Mouse (Mus musculus): ENCODE results near the gene Gulp1. TPM values are rescaled to one million over a fixed set of nuclear protein-coding genes. Genes with fewer than 3 reads are reported as not detected.

The Gulp1 gene
- total and polyA plus RNA-seq, 2 experiments = 0.42 to 0.46 TPM

DNA sequence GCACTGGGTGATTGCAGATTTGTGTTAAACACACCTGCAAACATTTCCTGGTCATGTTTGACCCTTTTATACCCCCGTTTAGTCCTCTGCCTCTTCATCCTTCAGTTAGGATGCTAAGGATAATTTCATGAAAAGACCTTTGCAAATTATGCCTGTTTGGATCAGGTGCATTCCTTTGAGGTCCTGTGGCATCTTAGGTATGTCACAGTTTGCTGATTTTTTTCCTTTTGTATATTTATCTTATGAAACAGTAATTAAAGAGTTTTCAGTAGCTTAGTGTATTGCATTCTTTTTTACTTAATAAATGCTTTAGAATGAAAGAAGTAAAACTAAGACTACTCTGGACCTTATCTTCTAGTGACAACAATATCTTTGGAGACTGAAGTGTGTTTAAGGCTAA is 41.8 kb downstream of the Gulp1 start:
- Histone ChIP-seq H3K27me3 (ENCODE audit: control insufficient read depth, insufficient read depth, low read length) (no peaks in the 10 kb centered on the region), H3K9ac (ENCODE audit: low read depth, low read length) (no peak overlapping the region), H3K27ac (replicated peaks; ENCODE audit: insufficient read depth, low read depth, low read length) (no peak overlapping the region), H3K79me2 (ENCODE audit: control insufficient read depth, insufficient read depth, low read length) (no peaks in the 10 kb centered on the region), H3K4me1 (ENCODE audit: control insufficient read depth, insufficient read depth, low read length) (no peaks in the 10 kb centered on the region), H3K36me3 (ENCODE audit: control insufficient read depth, insufficient read depth, low read length) (no peaks in the 10 kb centered on the region), H3K4me3 (ENCODE audit: insufficient read depth, low read depth, low read length) (no peak overlapping the region)
- no peak for DNase-seq (ENCODE audit: extremely low read depth, low read depth, low spot score)
- WGBS = 70% methylated on average over 1 of the region's 1 CpGs
- TF ChIP-seq POLR2A (IDR thresholded peaks at IDR 0.05; ENCODE audit: extremely low read depth, insufficient read depth, low read length) = no peak
- no peak for TF ChIP-seq CTCF (IDR thresholded peaks at IDR 0.05; ENCODE audit: low read depth, low read length)

DNA sequence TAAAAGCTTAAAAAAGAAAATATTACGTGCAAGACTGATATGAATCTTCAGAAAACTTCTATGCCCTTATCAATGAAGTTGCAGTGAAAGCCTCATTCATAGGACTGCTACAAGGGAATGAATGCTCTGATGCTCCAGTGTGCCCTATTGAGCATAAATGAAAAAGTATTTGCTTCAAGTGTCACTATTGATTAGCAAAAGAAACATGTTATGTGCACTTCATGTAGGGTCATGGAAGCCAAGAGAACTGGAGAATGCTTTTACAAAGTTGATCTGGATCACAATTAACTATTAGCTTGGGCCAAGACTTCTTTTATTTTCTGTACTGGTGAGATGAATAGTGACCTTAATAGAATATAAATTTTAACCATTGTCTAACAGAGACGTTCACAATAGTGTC is 47.0 kb downstream of the Gulp1 start:
- Histone ChIP-seq H3K9ac (ENCODE audit: low read depth, low read length) (no peak overlapping the region), H3K27me3 (ENCODE audit: control insufficient read depth, insufficient read depth, low read length) (no peaks in the 10 kb centered on the region), H3K4me3 (ENCODE audit: insufficient read depth, low read depth, low read length) (no peak overlapping the region), H3K4me1 (ENCODE audit: control insufficient read depth, insufficient read depth, low read length) (no peaks in the 10 kb centered on the region), H3K79me2 (ENCODE audit: control insufficient read depth, insufficient read depth, low read length) (no peaks in the 10 kb centered on the region), H3K36me3 (ENCODE audit: control insufficient read depth, insufficient read depth, low read length) (no peaks in the 10 kb centered on the region), H3K27ac (replicated peaks; ENCODE audit: insufficient read depth, low read depth, low read length) (no peak overlapping the region)
- TF ChIP-seq CTCF (IDR thresholded peaks at IDR 0.05; ENCODE audit: low read depth, low read length) = no peak
- no peak for TF ChIP-seq POLR2A (IDR thresholded peaks at IDR 0.05; ENCODE audit: extremely low read depth, insufficient read depth, low read length)
- DNase-seq (ENCODE audit: extremely low read depth, low read depth, low spot score) = no peak
- WGBS = 82% methylated on average over 2 of the region's 2 CpGs

DNA sequence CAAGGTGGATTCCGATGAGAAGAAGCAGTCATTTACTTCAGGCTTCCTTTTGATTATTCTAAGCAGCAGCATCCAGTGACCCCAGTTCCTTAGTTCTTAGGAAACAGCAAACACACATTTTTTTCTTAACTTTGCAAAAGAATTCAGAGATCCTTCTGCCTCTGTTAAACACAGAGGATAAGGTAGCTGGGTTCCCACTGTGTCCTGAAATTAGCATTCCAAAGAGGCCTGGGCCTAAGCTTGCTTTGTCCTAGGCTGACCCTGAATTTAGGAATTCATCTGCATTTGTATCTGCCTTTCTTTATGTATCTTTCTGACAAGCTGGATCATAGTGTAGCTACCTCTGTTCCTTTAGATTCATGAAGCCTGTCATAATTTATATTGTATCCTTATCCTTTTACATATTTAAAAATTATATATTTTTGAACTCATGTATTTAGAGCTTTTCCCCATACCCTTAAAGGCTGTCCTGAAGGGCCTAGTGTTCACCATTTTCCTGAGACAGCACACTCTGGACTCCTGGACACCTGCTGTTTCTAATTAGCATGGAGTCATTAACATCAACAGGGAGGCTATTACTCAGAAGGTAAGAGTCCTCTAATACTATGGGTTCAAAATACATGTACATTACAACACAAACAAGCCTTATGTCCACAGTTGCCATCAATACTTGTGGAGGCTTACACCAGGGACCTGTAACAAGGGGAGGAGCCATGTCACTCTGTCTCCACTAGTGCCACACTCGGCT is 62.2 kb downstream of the Gulp1 start:
- 63% methylated on average over 2 of the region's 2 CpGs for WGBS
- H3K79me2 ChIP-seq (ENCODE audit: control insufficient read depth, insufficient read depth, low read length) = no peaks in the 10 kb centered on the region
- no peaks in the 10 kb centered on the region for H3K27me3 ChIP-seq (ENCODE audit: control insufficient read depth, insufficient read depth, low read length)
- H3K27ac ChIP-seq (replicated peaks; ENCODE audit: insufficient read depth, low read depth, low read length) = no peak overlapping the region
- H3K36me3 ChIP-seq (ENCODE audit: control insufficient read depth, insufficient read depth, low read length) = no peaks in the 10 kb centered on the region
- no peak overlapping the region for H3K9ac ChIP-seq (ENCODE audit: low read depth, low read length)
- TF ChIP-seq CTCF (IDR thresholded peaks at IDR 0.05; ENCODE audit: low read depth, low read length) = no peak
- no peak for TF ChIP-seq POLR2A (IDR thresholded peaks at IDR 0.05; ENCODE audit: extremely low read depth, insufficient read depth, low read length)
- DNase-seq (ENCODE audit: extremely low read depth, low read depth, low spot score) = no peak
- H3K4me3 ChIP-seq (ENCODE audit: insufficient read depth, low read depth, low read length) = no peak overlapping the region
- H3K4me1 ChIP-seq (ENCODE audit: control insufficient read depth, insufficient read depth, low read length) = no peaks in the 10 kb centered on the region

DNA sequence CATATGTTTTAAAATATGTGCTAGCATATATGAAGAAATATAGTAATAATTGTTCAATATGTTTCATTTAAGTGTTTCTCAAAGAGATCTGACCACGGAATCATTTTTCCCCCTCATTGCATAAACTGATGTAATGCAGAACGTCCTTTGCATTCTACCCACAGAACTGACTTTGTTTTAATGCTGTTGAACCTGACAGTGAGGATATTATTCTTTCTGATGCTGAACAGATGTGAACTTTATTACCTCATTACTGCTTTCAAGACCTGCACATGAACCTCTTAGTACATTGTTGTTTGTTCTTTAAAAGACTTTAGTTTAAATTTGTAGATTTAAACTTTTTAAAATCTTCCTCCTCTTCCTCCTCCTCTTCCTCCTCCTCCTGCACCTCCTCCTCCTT is 67.4 kb downstream of the Gulp1 start:
- Histone ChIP-seq H3K4me1 (ENCODE audit: control insufficient read depth, insufficient read depth, low read length) (no peaks in the 10 kb centered on the region), H3K79me2 (ENCODE audit: control insufficient read depth, insufficient read depth, low read length) (no peaks in the 10 kb centered on the region), H3K4me3 (ENCODE audit: insufficient read depth, low read depth, low read length) (no peak overlapping the region), H3K9ac (ENCODE audit: low read depth, low read length) (no peak overlapping the region), H3K36me3 (ENCODE audit: control insufficient read depth, insufficient read depth, low read length) (no peaks in the 10 kb centered on the region), H3K27me3 (ENCODE audit: control insufficient read depth, insufficient read depth, low read length) (no peaks in the 10 kb centered on the region), H3K27ac (replicated peaks; ENCODE audit: insufficient read depth, low read depth, low read length) (no peak overlapping the region)
- DNase-seq (ENCODE audit: extremely low read depth, low read depth, low spot score) = no peak
- TF ChIP-seq CTCF (IDR thresholded peaks at IDR 0.05; ENCODE audit: low read depth, low read length) (no peak), POLR2A (IDR thresholded peaks at IDR 0.05; ENCODE audit: extremely low read depth, insufficient read depth, low read length) (no peak)
- WGBS = 64% methylated on average over 2 of the region's 2 CpGs

DNA sequence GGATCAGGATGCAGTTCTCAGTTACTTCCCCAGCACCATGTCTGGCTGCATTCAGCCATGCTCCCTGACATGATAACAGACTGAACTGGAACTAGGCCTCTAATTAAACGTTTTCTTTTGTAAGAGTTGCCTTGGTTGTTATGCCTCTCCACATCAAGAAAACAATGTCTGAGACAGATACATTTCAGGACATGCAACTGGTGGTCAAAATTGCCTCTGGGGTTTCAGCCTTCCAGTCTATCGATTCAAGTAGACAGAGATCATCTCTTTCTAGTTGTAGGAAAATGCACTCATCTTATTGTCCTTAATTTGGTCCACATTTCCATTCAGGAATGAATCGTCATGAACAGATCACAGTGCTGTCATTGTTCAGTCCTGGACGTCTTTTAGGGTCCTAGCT is 83.2 kb downstream of the Gulp1 start:
- Histone ChIP-seq H3K36me3 (ENCODE audit: control insufficient read depth, insufficient read depth, low read length) (no peaks in the 10 kb centered on the region), H3K9ac (ENCODE audit: low read depth, low read length) (no peak overlapping the region), H3K79me2 (ENCODE audit: control insufficient read depth, insufficient read depth, low read length) (no peaks in the 10 kb centered on the region), H3K27me3 (ENCODE audit: control insufficient read depth, insufficient read depth, low read length) (no peaks in the 10 kb centered on the region), H3K4me3 (ENCODE audit: insufficient read depth, low read depth, low read length) (no peak overlapping the region), H3K4me1 (ENCODE audit: control insufficient read depth, insufficient read depth, low read length) (no peaks in the 10 kb centered on the region), H3K27ac (replicated peaks; ENCODE audit: insufficient read depth, low read depth, low read length) (no peak overlapping the region)
- no peak for TF ChIP-seq CTCF (IDR thresholded peaks at IDR 0.05; ENCODE audit: low read depth, low read length)
- TF ChIP-seq POLR2A (IDR thresholded peaks at IDR 0.05; ENCODE audit: extremely low read depth, insufficient read depth, low read length) = no peak
- no peak for DNase-seq (ENCODE audit: extremely low read depth, low read depth, low spot score)
- WGBS = 57% methylated on average over 4 of the region's 4 CpGs

DNA sequence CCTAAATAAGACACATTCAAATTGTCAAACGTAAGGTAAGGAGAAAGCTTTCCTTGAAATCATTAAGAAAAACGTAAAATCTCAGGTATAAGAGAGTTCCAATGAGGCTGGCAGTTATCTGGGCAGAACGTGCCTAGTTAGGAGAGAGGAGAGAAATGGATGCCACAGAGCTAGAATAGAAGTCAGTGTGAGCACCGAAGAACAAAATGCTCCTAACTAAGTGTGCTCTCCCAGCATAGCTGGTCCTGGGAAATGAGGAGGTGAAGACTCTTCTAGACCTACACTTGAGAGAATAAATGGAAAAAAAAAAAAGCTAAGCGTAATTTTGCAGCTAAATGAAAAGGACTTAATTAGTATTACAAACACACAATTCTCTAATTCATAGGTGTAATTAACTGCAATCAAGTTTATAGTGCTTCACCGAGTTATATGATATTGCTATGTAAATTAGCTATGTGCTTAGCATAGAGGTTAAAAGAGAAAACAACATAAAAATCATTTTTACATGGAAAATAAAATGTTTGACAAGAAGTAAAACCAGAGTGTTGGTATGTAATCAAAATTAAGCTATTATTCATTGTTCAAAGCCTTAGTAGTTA is 94.5 kb downstream of the Gulp1 start:
- WGBS = 83% methylated on average over 6 of the region's 6 CpGs
- H3K27me3 ChIP-seq (ENCODE audit: control insufficient read depth, insufficient read depth, low read length) = no peaks in the 10 kb centered on the region
- no peaks in the 10 kb centered on the region for H3K4me1 ChIP-seq (ENCODE audit: control insufficient read depth, insufficient read depth, low read length)
- DNase-seq (ENCODE audit: extremely low read depth, low read depth, low spot score) = no peak
- no peak overlapping the region for H3K9ac ChIP-seq (ENCODE audit: low read depth, low read length)
- H3K27ac ChIP-seq (replicated peaks; ENCODE audit: insufficient read depth, low read depth, low read length) = no peak overlapping the region
- TF ChIP-seq POLR2A (IDR thresholded peaks at IDR 0.05; ENCODE audit: extremely low read depth, insufficient read depth, low read length) (no peak), CTCF (IDR thresholded peaks at IDR 0.05; ENCODE audit: low read depth, low read length) (no peak)
- H3K36me3 ChIP-seq (ENCODE audit: control insufficient read depth, insufficient read depth, low read length) = no peaks in the 10 kb centered on the region
- no peak overlapping the region for H3K4me3 ChIP-seq (ENCODE audit: insufficient read depth, low read depth, low read length)
- H3K79me2 ChIP-seq (ENCODE audit: control insufficient read depth, insufficient read depth, low read length) = no peaks in the 10 kb centered on the region

Measured in liver, adult 2 months (tissue).